Mouse (Mus musculus) hindbrain, postnatal 0 days (tissue): ENCODE measurements around the gene Msh6. TPM values are rescaled to one million over a fixed set of nuclear protein-coding genes. Genes with fewer than 3 reads are reported as not detected.

Source experiments
- ATAC-seq: fragments of 200-750 bp; cut with Nextera tagmentation; 2 replicates; pipeline ENCODE4 v1.8.0; 2017; ENCODE audit warnings: mild to moderate bottlenecking, moderate TSS enrichment, moderate library complexity
- DNase-seq: peaks from one replicate; pipeline ENCODE4 v3.0.0-alpha.2; 2015; ENCODE audit warnings: low spot score
- H3K27ac ChIP-seq: fragments of 300-500 bp; sonication (generic); 2 replicates; pipeline ENCODE4 v1.5.1; 2014; ENCODE audit warnings: mild to moderate bottlenecking
- H3K27me3 ChIP-seq: fragments of 300-500 bp; sonication (generic); 2 replicates; pipeline ENCODE4 v1.6.1; 2014; ENCODE audit warnings: low read length, mixed read lengths; ENCODE audit not compliant: insufficient read depth
- H3K36me3 ChIP-seq: fragments of 300-500 bp; sonication (generic); 2 replicates; pipeline ENCODE4 v1.6.1; 2014; ENCODE audit warnings: low read length, mixed read lengths; ENCODE audit not compliant: insufficient read depth
- H3K4me1 ChIP-seq: fragments of 300-500 bp; sonication (generic); 2 replicates; pipeline ENCODE4 v1.6.1; 2014; ENCODE audit warnings: antibody characterized with exemption, low read length, mixed read lengths; ENCODE audit not compliant: insufficient read depth
- H3K4me2 ChIP-seq: fragments of 300-500 bp; sonication (generic); 2 replicates; pipeline ENCODE4 v1.6.1; 2014; ENCODE audit warnings: low read depth, mild to moderate bottlenecking, low read length, moderate library complexity, mixed read lengths
- H3K4me3 ChIP-seq: fragments of 300-500 bp; sonication (generic); 2 replicates; pipeline ENCODE4 v1.5.1; 2014; ENCODE audit warnings: low read length
- H3K9ac ChIP-seq: fragments of 300-500 bp; sonication (generic); replicated peaks from 2 replicates; pipeline ENCODE4 v1.6.1; 2014; ENCODE audit warnings: mild to moderate bottlenecking, low read length, moderate library complexity, mixed read lengths
- H3K9me3 ChIP-seq: fragments of 300-500 bp; sonication (generic); 2 replicates; pipeline ENCODE4 v1.6.1; 2016; ENCODE audit warnings: low read length, mixed read lengths
- CTCF ChIP-seq: IDR thresholded peaks from 2 replicates; pipeline ENCODE4 v1.5.1; 2016; ENCODE audit warnings: antibody characterized with exemption, control low read depth, low read depth
- WGBS: fragments of 180-500 bp; shearing (Covaris S2); extraction: QIAGEN DNeasy Blood & Tissue Kit; methylation state at CpG from one replicate; pipeline ENCODE4 v1.1.7; 2014; 5-methylcytosine and 5-hydroxymethylcytosine counted together
- polyA plus RNA-seq: library from polyadenylated mRNA; unstranded; fragments of >200 nt; fragmentation: Nextera tagmentation; extraction: Ambion mirVana; gene quantifications from 2 replicates; pipeline ENCODE4 v1.2.1, GENCODE M21; 2015
- total RNA-seq: library from RNA; depleted of rRNA; stranded (reverse); fragments of >200 nt; gene quantifications from 2 replicates; pipeline ENCODE4 v1.2.3, GENCODE M21; 2014; rRNA removed

Msh6 gene
- total and polyA plus RNA-seq, 2 experiments from 2014 or later, result 19.6 to 21.1 TPM

- ATAC-seq (no peak), DNase-seq (no peak)
- no peak overlapping the region for H3K4me3 ChIP-seq
- H3K4me2 ChIP-seq, result no peak overlapping the region
- no peaks in the 10 kb centered on the region for H3K36me3 ChIP-seq
- no peak for TF ChIP-seq CTCF
- no peaks in the 10 kb centered on the region for H3K4me1 ChIP-seq
- H3K9ac ChIP-seq, result no peak overlapping the region
- no peak overlapping the region for H3K27ac ChIP-seq
- H3K9me3 ChIP-seq, result no peaks in the 10 kb centered on the region
- WGBS, result 72% methylated on average over 17 of the region's 17 CpGs
- no peaks in the 10 kb centered on the region for H3K27me3 ChIP-seq
These were observed 54.5 kb downstream of the Msh6 start for GRCm38 (mm10) chr17:88029194-88029970.

- no peak for DNase-seq
- Histone ChIP-seq H3K4me3 (no peak overlapping the region), H3K36me3 (no peaks in the 10 kb centered on the region), H3K4me1 (no peaks in the 10 kb centered on the region), H3K4me2 (no peak overlapping the region), H3K27ac (no peak overlapping the region), H3K9ac (no peak overlapping the region), H3K9me3 (no peaks in the 10 kb centered on the region), H3K27me3 (no peaks in the 10 kb centered on the region)
- no peak for TF ChIP-seq CTCF
- WGBS, result 83% methylated on average over 5 of the region's 5 CpGs
- no peak for ATAC-seq
These were observed 56.9 kb downstream of the Msh6 start for GRCm38 (mm10) chr17:88031755-88032154.

GRCm38 (mm10) chr17:88034418-88034817, 59.6 kb downstream of the Msh6 start:
- H3K9me3 ChIP-seq, result no peaks in the 10 kb centered on the region
- no peak overlapping the region for H3K27ac ChIP-seq
- H3K36me3 ChIP-seq, result no peaks in the 10 kb centered on the region
- no peak for TF ChIP-seq CTCF
- DNase-seq (no peak), ATAC-seq (no peak)
- no peak overlapping the region for H3K9ac ChIP-seq
- no peak overlapping the region for H3K4me3 ChIP-seq
- H3K4me1 ChIP-seq, result no peaks in the 10 kb centered on the region
- no peaks in the 10 kb centered on the region for H3K27me3 ChIP-seq
- 95% methylated on average over 4 of the region's 4 CpGs for WGBS
- H3K4me2 ChIP-seq, result no peak overlapping the region

Other genes with a start within 250 kb of the Msh6 start
- 12.8 and 19.5 TPM in 2 replicates for gene Kcnk12, start 177.1 kb upstream of the Msh6 start, total RNA-seq
- gene Kcnk12, start 177.1 kb upstream of the Msh6 start, polyA plus RNA-seq, result 2.5 and 2.6 TPM in 2 replicates
- gene Rpl36-ps4, start 54.1 kb upstream of the Msh6 start, total RNA-seq, result not detected in 2 replicates
- gene Rpl36-ps4, start 54.1 kb upstream of the Msh6 start, polyA plus RNA-seq, result not detected in 2 replicates
- 39.3 and 39.5 TPM in 2 replicates for gene Fbxo11, start 90.2 kb downstream of the Msh6 start, total RNA-seq
- 23.1 and 23.7 TPM in 2 replicates for gene Fbxo11, start 90.2 kb downstream of the Msh6 start, polyA plus RNA-seq